Mouse (Mus musculus) C2C12 (cell line): ENCODE measurements around the gene Phldb1. TPM values are rescaled to one million over a fixed set of nuclear protein-coding genes. Genes with fewer than 3 reads are reported as not detected.

ENCODE experiments used
- H3K27me3 ChIP-seq: one replicate; pipeline ENCODE4 v1.6.1; 2011; ENCODE audit not compliant: control insufficient read depth, insufficient read depth, insufficient read length
- H3K36me3 ChIP-seq: one replicate; pipeline ENCODE4 v1.6.1; 2011; ENCODE audit not compliant: control insufficient read depth, insufficient read depth
- H3K4me3 ChIP-seq: one replicate; pipeline ENCODE4 v1.5.1; 2011; ENCODE audit warnings: mild to moderate bottlenecking, control low read depth; ENCODE audit not compliant: poor library complexity, insufficient read depth, severe bottlenecking
- H3K79me2 ChIP-seq: one replicate; pipeline ENCODE4 v1.6.1; 2011; ENCODE audit not compliant: control insufficient read depth, insufficient read depth
- H3K79me3 ChIP-seq: one replicate; pipeline ENCODE4 v1.6.1; 2011; ENCODE audit warnings: low read depth, control low read depth
- H3ac ChIP-seq: one replicate; pipeline ENCODE3; 2011; ENCODE audit warnings: low read depth; ENCODE audit not compliant: control insufficient read depth, insufficient read length
- CEBPB ChIP-seq: IDR thresholded peaks from one replicate; pipeline ENCODE4 v1.6.1; 2011; ENCODE audit warnings: low read depth, mild to moderate bottlenecking, control low read depth, moderate library complexity
- CTCF ChIP-seq: IDR thresholded peaks from one replicate; pipeline ENCODE4 v1.5.1; 2011; ENCODE audit not compliant: control insufficient read depth, insufficient read depth, insufficient read length
- FOSL1 ChIP-seq: IDR thresholded peaks from one replicate; pipeline ENCODE4 v1.8.0; 2011; ENCODE audit warnings: mild to moderate bottlenecking, low read length; ENCODE audit not compliant: poor library complexity, insufficient read depth, severe bottlenecking
- MAX ChIP-seq: IDR thresholded peaks from one replicate; pipeline ENCODE4 v1.6.1; 2011; ENCODE audit warnings: mild to moderate bottlenecking, control low read depth
- MYOD1 ChIP-seq: IDR thresholded peaks from one replicate; pipeline ENCODE4 v1.6.1; 2011; ENCODE audit warnings: low read depth; ENCODE audit not compliant: control insufficient read depth, insufficient read length
- MYOG ChIP-seq: IDR thresholded peaks from one replicate; pipeline ENCODE4 v1.6.1; 2011; ENCODE audit not compliant: control insufficient read depth, insufficient read length; ENCODE audit errors: extremely low read depth
- USF1 ChIP-seq: IDR thresholded peaks from one replicate; pipeline ENCODE4 v1.6.1; 2011; ENCODE audit warnings: low read depth, mild to moderate bottlenecking, control low read depth, moderate library complexity
- polyA plus RNA-seq: library from polyadenylated mRNA; unstranded; fragments of >200 nt; fragmentation: generic; extraction: Trizol; gene quantifications from one replicate; pipeline ENCODE4 v1.2.1, GENCODE M21; 2012; ENCODE audit warnings: missing spikeins

Gene Phldb1
- polyA plus RNA-seq, 1 experiment, result 96.8 TPM

DNA sequence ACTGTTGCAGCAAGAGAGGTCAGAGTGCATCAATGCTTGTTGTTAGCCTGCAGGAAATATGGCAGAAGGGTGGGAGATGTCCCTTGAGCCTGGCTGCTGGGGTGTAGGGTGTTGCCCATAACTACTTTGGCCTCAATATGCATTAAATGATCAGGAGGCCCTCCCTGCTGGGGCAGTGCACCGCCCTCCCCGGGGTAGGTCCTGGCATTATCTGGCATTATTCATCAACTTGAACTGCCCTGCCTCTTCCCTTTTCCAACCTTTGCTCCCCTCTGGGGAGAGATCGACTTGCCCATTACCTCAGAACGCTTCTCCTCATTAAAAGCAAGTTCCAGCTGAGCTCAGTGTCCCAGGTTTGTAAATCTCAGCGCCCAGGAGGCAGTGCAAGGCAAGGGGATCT lies 55.4 kb downstream of the Phldb1 start:
- TF ChIP-seq MAX, result no peak
- no peak for TF ChIP-seq MYOG
- TF ChIP-seq MYOD1, result no peak
- no peak for TF ChIP-seq CEBPB
- TF ChIP-seq CTCF, result no peak

DNA sequence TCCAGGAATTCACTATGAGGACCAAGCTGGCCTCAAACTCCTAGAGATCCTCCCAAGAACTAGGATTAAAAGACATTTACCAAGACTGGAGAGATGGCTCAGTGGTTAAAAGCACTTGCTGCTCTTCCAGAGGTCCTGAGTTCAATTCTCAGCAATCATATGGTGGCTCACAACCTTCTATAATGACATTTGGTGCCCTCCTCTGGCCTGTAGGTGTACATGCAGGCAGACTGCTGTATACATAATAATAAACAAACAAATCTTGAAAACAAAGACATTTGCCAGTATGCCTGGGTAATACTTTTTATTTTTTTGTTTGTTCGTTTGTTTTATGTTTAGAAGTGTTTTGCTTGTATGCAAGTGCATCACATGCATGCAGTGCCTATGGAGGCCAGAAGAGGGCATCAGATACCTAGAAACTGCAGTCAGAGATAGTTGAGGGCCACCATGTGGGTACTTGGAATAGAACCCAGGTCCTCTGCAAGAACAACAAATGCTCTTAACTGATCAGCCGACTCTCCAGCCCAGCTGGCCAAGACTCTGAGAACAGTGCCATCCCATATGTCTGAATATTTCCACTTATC lies 56.6 kb downstream of the Phldb1 start:
- H3ac ChIP-seq, result no peak overlapping the region
- H3K4me3 ChIP-seq, result no peak overlapping the region
- H3K27me3 ChIP-seq, result no peaks in the 10 kb centered on the region
- no peak for TF ChIP-seq FOSL1
- no peak for TF ChIP-seq MAX
- TF ChIP-seq CTCF, result no peak
- TF ChIP-seq USF1, result no peak
- no peak for TF ChIP-seq MYOD1
- no peaks in the 10 kb centered on the region for H3K36me3 ChIP-seq
- H3K79me3 ChIP-seq, result no peaks in the 10 kb centered on the region
- H3K79me2 ChIP-seq, result no peaks in the 10 kb centered on the region

More for the DNA sequence above, 55.4 kb downstream of the Phldb1 start:
- no peaks in the 10 kb centered on the region for H3K27me3 ChIP-seq
- no peak overlapping the region for H3ac ChIP-seq
- H3K79me2 ChIP-seq, result no peaks in the 10 kb centered on the region
- H3K79me3 ChIP-seq, result no peaks in the 10 kb centered on the region
- no peaks in the 10 kb centered on the region for H3K36me3 ChIP-seq
- H3K4me3 ChIP-seq, result no peak overlapping the region

- no peaks in the 10 kb centered on the region for H3K79me2 ChIP-seq
- no peak within 1 kb of the TSS for H3ac ChIP-seq
- no peak within 1 kb of the TSS for H3K4me3 ChIP-seq
- TF ChIP-seq CEBPB (no peak), MYOD1 (no peak), CTCF (no peak), MAX (no peak), FOSL1 (no peak), USF1 (no peak), MYOG (no peak)
- no peaks in the 10 kb centered on the region for H3K79me3 ChIP-seq
- peaks cover 23% of the 10 kb centered on the region for H3K27me3 ChIP-seq
- H3K36me3 ChIP-seq, result no peaks in the 10 kb centered on the region
Observed at GRCm38 (mm10) chr9:44673005-44673404, 62.0 kb downstream of the Phldb1 start, which contains the start of gene Treh. Gene Treh, plus strand, starts transcription at chr9:44673233.

DNA sequence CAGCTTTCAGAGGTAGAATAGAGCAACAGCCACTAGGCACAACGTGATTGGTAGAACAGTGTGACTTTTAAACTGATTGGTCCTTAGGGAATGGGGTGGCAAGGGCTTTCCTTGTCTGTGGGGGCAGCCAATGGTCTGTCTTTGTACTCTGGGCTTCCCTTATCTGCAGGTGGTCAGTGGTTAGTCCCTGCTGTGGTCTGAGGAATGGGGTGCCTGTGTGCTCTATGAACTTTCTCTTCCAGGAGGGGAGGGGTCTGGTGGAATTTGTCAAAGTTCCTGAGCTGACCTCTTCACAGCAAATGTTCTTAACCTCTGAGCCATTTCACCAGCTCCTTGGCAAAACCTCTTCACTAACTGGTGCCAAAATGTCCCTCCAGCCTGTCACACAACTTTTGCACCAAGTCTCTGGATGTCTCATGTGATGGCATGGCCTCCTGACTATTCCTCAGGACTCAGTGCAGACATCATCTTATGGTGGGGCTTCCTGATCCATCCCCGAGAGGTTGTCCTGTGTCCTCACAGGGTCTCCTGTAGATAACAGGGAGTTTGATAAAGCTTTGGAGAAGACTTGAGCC lies 62.6 kb downstream of the Phldb1 start:
- H3K79me3 ChIP-seq, result no peaks in the 10 kb centered on the region
- H3K27me3 ChIP-seq, result peaks cover 26% of the 10 kb centered on the region
- H3K79me2 ChIP-seq, result no peaks in the 10 kb centered on the region
- no peak overlapping the region for H3ac ChIP-seq
- no peaks in the 10 kb centered on the region for H3K36me3 ChIP-seq
- TF ChIP-seq MAX, result no peak
- TF ChIP-seq USF1, result no peak
- no peak for TF ChIP-seq CEBPB
- TF ChIP-seq CTCF, result no peak
- TF ChIP-seq FOSL1, result no peak
- TF ChIP-seq MYOD1, result no peak
- no peak for TF ChIP-seq MYOG
- no peak overlapping the region for H3K4me3 ChIP-seq

DNA sequence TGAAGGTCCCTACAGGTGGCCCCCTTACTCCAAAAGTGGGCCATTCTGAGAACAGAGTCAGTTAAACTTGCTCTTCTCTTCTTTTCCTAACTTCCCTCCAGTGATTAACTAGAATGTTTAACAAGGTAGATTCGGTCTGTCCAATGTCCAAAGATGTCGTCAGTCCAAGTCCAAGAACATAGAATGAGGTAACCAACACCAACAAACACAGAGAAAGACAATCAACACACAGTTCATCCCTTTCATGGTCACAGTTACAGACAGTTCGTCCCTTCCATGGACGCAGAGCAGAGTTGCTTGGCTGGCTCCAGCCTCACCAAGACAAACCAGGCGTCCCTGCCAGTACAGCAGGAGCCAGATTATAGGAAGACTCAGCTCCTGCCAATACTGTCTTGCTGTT lies 63.6 kb downstream of the Phldb1 start:
- Histone ChIP-seq H3K36me3 (no peaks in the 10 kb centered on the region), H3K79me2 (no peaks in the 10 kb centered on the region), H3K4me3 (no peak overlapping the region), H3ac (no peak overlapping the region), H3K27me3 (peaks cover 26% of the 10 kb centered on the region), H3K79me3 (no peaks in the 10 kb centered on the region)
- TF ChIP-seq MAX (no peak), MYOD1 (no peak), USF1 (no peak), MYOG (no peak), CTCF (no peak), FOSL1 (no peak), CEBPB (no peak)

DNA sequence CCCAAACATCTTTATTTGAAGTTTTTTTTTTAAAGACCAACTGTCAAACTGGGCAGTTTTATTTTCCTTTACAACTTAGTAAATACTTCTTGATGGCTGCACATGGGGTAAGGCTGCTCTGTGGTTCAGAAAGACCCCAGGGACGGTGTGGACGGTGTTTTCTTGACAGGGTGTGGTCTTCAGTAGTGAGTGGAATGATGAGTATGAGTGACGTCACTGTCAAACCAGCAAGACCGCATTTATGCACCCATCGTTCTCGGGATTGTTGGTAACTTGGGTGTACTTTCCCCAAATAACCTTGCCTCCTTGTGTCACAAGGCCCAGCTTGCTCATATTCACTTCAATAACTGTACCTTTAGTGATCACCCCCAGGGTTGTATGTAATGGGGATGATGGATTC lies 71.3 kb downstream of the Phldb1 start:
- Histone ChIP-seq H3K27me3 (peaks cover 3% of the 10 kb centered on the region), H3K4me3 (no peak overlapping the region), H3K79me2 (no peaks in the 10 kb centered on the region), H3K79me3 (no peaks in the 10 kb centered on the region), H3ac (no peak overlapping the region), H3K36me3 (no peaks in the 10 kb centered on the region)
- TF ChIP-seq MYOG (no peak), CTCF (no peak)
